ENCODE assay signal across 24 mouse cellular contexts in the genomic region with DNA sequence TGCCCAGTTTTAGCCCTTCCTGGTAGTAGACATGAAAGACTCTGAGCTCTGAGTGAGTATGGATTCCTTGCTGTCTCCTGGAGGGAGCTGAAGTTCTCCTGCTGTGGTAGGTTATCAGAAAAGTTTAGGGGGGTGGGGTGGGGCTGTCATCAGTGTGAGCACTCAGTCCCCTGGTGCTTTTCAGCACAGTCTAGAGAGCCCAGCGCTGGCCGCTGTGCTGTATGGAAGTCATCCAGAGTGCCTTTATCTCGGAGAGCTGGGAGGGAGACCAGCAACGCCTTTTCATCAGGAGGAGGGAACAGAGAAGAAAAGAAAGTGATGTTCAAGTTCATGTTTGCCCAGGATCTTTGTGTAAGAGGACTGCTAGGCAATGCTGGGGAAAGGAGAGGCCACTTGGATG.
DNase-seq lines count a peak whose midpoint lies in the region; ATAC-seq lines count a peak whose summit lies in the region.
"Had no signal": no experiment of that assay in that cellular context is flagged by ENCODE, and none has a peak within 500 bp of the region (broad histone marks: within the 10 kb centered on the region; RNA-seq: fewer than 3 reads in every experiment).

No protein-coding gene starts in this region.

- H3K4me1 ChIP-seq in embryonic facial prominence, embryonic 10.5 days, result peaks cover 53% of the 10 kb centered on the region
- H3K4me1 ChIP-seq in heart, embryonic 12.5 days (replicated peaks), result no peaks in the 10 kb centered on the region
- H3K4me1 ChIP-seq: midbrain, embryonic 13.5 days had no signal

- ATAC-seq in heart, embryonic 12.5 days (ENCODE audit: insufficient number of reproducible peaks, low FRiP score), result peak; percentile 43; the same call in 1 of the 2 replicates
- ATAC-seq: forebrain, embryonic 16.5 days; liver, postnatal 0 days; midbrain, embryonic 13.5 days had no signal

- 80% methylated on average over 4 of the region's 4 CpGs for WGBS in embryonic facial prominence, embryonic 10.5 days
- WGBS in heart, embryonic 12.5 days, result 8% methylated on average over 4 of the region's 4 CpGs

- no peaks in the 10 kb centered on the region for H3K9me3 ChIP-seq in embryonic facial prominence, embryonic 10.5 days
- no peaks in the 10 kb centered on the region for H3K9me3 ChIP-seq in heart, embryonic 12.5 days (replicated peaks)
- H3K9me3 ChIP-seq: midbrain, embryonic 13.5 days had no signal

- H3K27ac ChIP-seq in embryonic facial prominence, embryonic 10.5 days (replicated peaks), result peak overlapping the region; percentile 91
- H3K27ac ChIP-seq in heart, embryonic 12.5 days (ENCODE audit: poor library complexity, severe bottlenecking), result no peak overlapping the region
- H3K27ac ChIP-seq: hindbrain, embryonic 14.5 days; kidney, postnatal 0 days; left cerebral cortex, adult 2 months; midbrain, embryonic 13.5 days had no signal

- no peak overlapping the region for H3K4me3 ChIP-seq in embryonic facial prominence, embryonic 10.5 days
- no peak overlapping the region for H3K4me3 ChIP-seq in heart, embryonic 12.5 days
- H3K4me3 ChIP-seq: erythroblast, embryonic 14.5 days; left cerebral cortex, adult 2 months; midbrain, embryonic 13.5 days had no signal

- DNase-seq in embryonic facial prominence, embryonic 10.5 days (ENCODE audit: low spot score), result no peak
- peak; percentile 94 for DNase-seq in heart, adult 11 months
- peak; percentile 31 for DNase-seq in heart, postnatal 4 days
- DNase-seq in T-cell, adult 2 months (ENCODE audit: low spot score), result no peak
- DNase-seq in ovary, postnatal 36 days (ENCODE audit: low spot score), result no peak
- DNase-seq in neural tube, embryonic 10.5 days (ENCODE audit: extremely low spot score, low spot score), result no peak
- no peak for DNase-seq in spleen, postnatal 36 days (ENCODE audit: low spot score in 2 of 2)
- DNase-seq: cerebellum, adult 11 months; cerebellum, adult 9-11 months; kidney, adult 2 months; left cerebral cortex, postnatal 4 days; liver, postnatal 0 days; lung, postnatal 14 days; right cerebral cortex, postnatal 14 days; spleen, adult 18-20 months; thymus, postnatal 14 days had no signal

- H3K9ac ChIP-seq in heart, embryonic 12.5 days, result no peak overlapping the region
- H3K9ac ChIP-seq: hindbrain, embryonic 14.5 days; liver, postnatal 0 days; midbrain, embryonic 13.5 days had no signal

- peaks cover 11% of the 10 kb centered on the region; the same call in 1 of the 2 replicates for H3K27me3 ChIP-seq in embryonic facial prominence, embryonic 10.5 days (replicated peaks; ENCODE audit: low read depth, poor library complexity, severe bottlenecking)
- peaks cover 94% of the 10 kb centered on the region for H3K27me3 ChIP-seq in heart, embryonic 12.5 days (replicated peaks)
- H3K27me3 ChIP-seq: midbrain, embryonic 13.5 days had no signal

- no peaks in the 10 kb centered on the region for H3K36me3 ChIP-seq in embryonic facial prominence, embryonic 10.5 days (replicated peaks)
- no peaks in the 10 kb centered on the region for H3K36me3 ChIP-seq in heart, embryonic 12.5 days
- H3K36me3 ChIP-seq: midbrain, embryonic 13.5 days had no signal

- H3K4me2 ChIP-seq in heart, embryonic 12.5 days, result no peak overlapping the region
- H3K4me2 ChIP-seq: hindbrain, embryonic 14.5 days; liver, embryonic 11.5 days; midbrain, embryonic 13.5 days had no signal

Comparison
In these comparisons a context has a peak if more than half of its experiments do, and no peak if none do; other contexts are left out.
1. DNase-seq: peak in heart, adult 11 months (single experiment) and heart, postnatal 4 days (single experiment); none in embryonic facial prominence, embryonic 10.5 days (single experiment), T-cell, adult 2 months (single experiment), ovary, postnatal 36 days (single experiment), neural tube, embryonic 10.5 days (single experiment) and spleen, postnatal 36 days (0 of 2).